Mouse (Mus musculus) lung, postnatal 0 days (tissue): Measurements from ENCODE around the gene Sart3.

Source experiments
- CTCF ChIP-seq: IDR thresholded peaks from 2 replicates; pipeline ENCODE4 v1.5.1; 2016; ENCODE audit warnings: antibody characterized with exemption, mild to moderate bottlenecking
- EP300 ChIP-seq: IDR thresholded peaks from 2 replicates; pipeline ENCODE4 v1.6.1; 2016; ENCODE audit warnings: antibody characterized with exemption, mild to moderate bottlenecking, control low read depth

- no peak for TF ChIP-seq CTCF
- no peak for TF ChIP-seq EP300
Measured at GRCm38 (mm10) chr5:113765641-113766526, 6.4 kb downstream of the Sart3 start.
